Mouse (Mus musculus): Measurements from ENCODE around the gene Gchfr.

- TF ChIP-seq CTCF (conservative IDR thresholded peaks at IDR 0.05 in 1 of 2, IDR thresholded peaks at IDR 0.05 in 1 of 2; ENCODE audit: low read depth in 2 of 2, low read length in 2 of 2): no peak
- TF ChIP-seq POLR2AphosphoS2 (IDR thresholded peaks at IDR 0.05; ENCODE audit: low read depth, low read length): no peak
- TF ChIP-seq SIN3A (IDR thresholded peaks at IDR 0.05; ENCODE audit: low read length): no peak
- TF ChIP-seq MEF2A (IDR thresholded peaks at IDR 0.05; ENCODE audit: borderline replicate concordance, low read depth, low read length): no peak
- TF ChIP-seq SMC3 (IDR thresholded peaks at IDR 0.05; ENCODE audit: low read depth, low read length): no peak
- TF ChIP-seq POLR2A (IDR thresholded peaks at IDR 0.05; ENCODE audit: low read depth, low read length): no peak
- TF ChIP-seq TCF12 (IDR thresholded peaks at IDR 0.05; ENCODE audit: low read depth, low read length): no peak
Measured at GRCm38 (mm10) chr2:119157836-119158235, 9.7 kb upstream of the Gchfr start.
